Mouse (Mus musculus) MEL-GATA-1-ER (cell line): ENCODE measurements at regions not wholly inside any gene's neighbourhood (a gene's known extent, or its start where the extent isn't known, plus 50 kb on each side); places are given as distances from the start of the nearest gene placed in this dataset.

Source experiments
- DNase-seq: peaks from one replicate; pipeline ENCODE4 v3.0.0-alpha.2; 2012; ENCODE audit warnings: low read depth; ENCODE audit errors: extremely low read depth

GRCm38 (mm10) chr6:31082613-31083470 lies 124.0 kb upstream of the Klf14 start:
- DNase-seq: no peak

GRCm38 (mm10) chr6:31083701-31084100 lies 124.8 kb upstream of the Klf14 start:
- DNase-seq: no peak

GRCm38 (mm10) chr6:31085063-31085759 lies 126.3 kb upstream of the Klf14 start:
- DNase-seq: no peak

- no peak for DNase-seq
Measured at GRCm38 (mm10) chr6:31085760-31086108, 126.9 kb upstream of the Klf14 start.

GRCm38 (mm10) chr6:31086283-31086682 lies 127.4 kb upstream of the Klf14 start:
- DNase-seq: no peak

- no peak for DNase-seq
Measured at GRCm38 (mm10) chr6:31086798-31087360, 128.0 kb upstream of the Klf14 start.

- DNase-seq: no peak
Measured at GRCm38 (mm10) chr6:31087511-31087910, 128.6 kb upstream of the Klf14 start.

GRCm38 (mm10) chr6:31088147-31088972 lies 129.5 kb upstream of the Klf14 start:
- DNase-seq: no peak

GRCm38 (mm10) chr6:31088973-31089368 lies 130.1 kb upstream of the Klf14 start:
- no peak for DNase-seq

GRCm38 (mm10) chr6:31090288-31090687 lies 131.4 kb upstream of the Klf14 start:
- DNase-seq: no peak

- no peak for DNase-seq
Measured at GRCm38 (mm10) chr6:31090791-31091190, 131.9 kb upstream of the Klf14 start.

GRCm38 (mm10) chr6:31092324-31092723 lies 133.4 kb upstream of the Klf14 start:
- no peak for DNase-seq

GRCm38 (mm10) chr6:31092760-31093159 lies 133.9 kb upstream of the Klf14 start:
- no peak for DNase-seq

- no peak for DNase-seq
Measured at GRCm38 (mm10) chr6:31095943-31096714, 137.3 kb upstream of the Klf14 start.

- DNase-seq: no peak
Measured at GRCm38 (mm10) chr6:31096787-31097186, 137.9 kb upstream of the Klf14 start.

- no peak for DNase-seq
Measured at GRCm38 (mm10) chr6:31097254-31097653, 138.4 kb upstream of the Klf14 start.

- no peak for DNase-seq
Measured at GRCm38 (mm10) chr6:31098106-31098505, 139.2 kb upstream of the Klf14 start.

GRCm38 (mm10) chr6:31100084-31100579 lies 141.3 kb upstream of the Klf14 start:
- DNase-seq: no peak

GRCm38 (mm10) chr6:31100749-31101148 lies 141.9 kb upstream of the Klf14 start:
- no peak for DNase-seq

- DNase-seq: no peak
Measured at GRCm38 (mm10) chr6:31106144-31106836, 147.4 kb upstream of the Klf14 start.
